Mouse (Mus musculus): ENCODE measurements around the gene Zfp1. TPM values are rescaled to one million over a fixed set of nuclear protein-coding genes. Genes with fewer than 3 reads are reported as not detected.
A peak's percentile ranks its signal among the peaks of the same experiment; 100 is the strongest.

Zfp1 gene
- total RNA-seq (2021): 10 to 100 TPM; 21.9 to 22.7 TPM

- intact Hi-C loops (cut with DNase I): loop anchor here (5.0 kb wide), 1 partner anchor 106 kb away; the partner anchor contains the start of gene Znrf1
- DNase-seq (ENCODE audit: extremely low spot score in 1 of 2, low spot score in 2 of 2): peak; percentile 93 to 96
Measured at GRCm38 (mm10) chr8:111643264-111644141, at the start of gene Zfp1. Gene Zfp1 (plus strand): TSS chr8:111643401.

- intact Hi-C loops (cut with DNase I): no loop called here
- DNase-seq (ENCODE audit: extremely low spot score in 1 of 2, low spot score in 2 of 2): no peak
Measured at GRCm38 (mm10) chr8:111594044-111594840, 49.0 kb upstream of the Zfp1 start.

GRCm38 (mm10) chr8:111594951-111595350 is 48.2 kb upstream of the Zfp1 start:
- intact Hi-C loops (cut with DNase I): no loop called here
- no peak for DNase-seq (ENCODE audit: extremely low spot score in 1 of 2, low spot score in 2 of 2)

GRCm38 (mm10) chr8:111595712-111596484 is 47.3 kb upstream of the Zfp1 start:
- DNase-seq (ENCODE audit: extremely low spot score in 1 of 2, low spot score in 2 of 2): peak in 1 of 2 experiments; percentile 63

GRCm38 (mm10) chr8:111596485-111596821 is 46.7 kb upstream of the Zfp1 start:
- intact Hi-C loops (cut with DNase I): no loop called here
- no peak for DNase-seq (ENCODE audit: extremely low spot score in 1 of 2, low spot score in 2 of 2)

More at GRCm38 (mm10) chr8:111595712-111596484, 47.3 kb upstream of the Zfp1 start:
- intact Hi-C loops (cut with DNase I): no loop called here

- intact Hi-C loops (cut with DNase I): no loop called here
- no peak for DNase-seq (ENCODE audit: extremely low spot score in 1 of 2, low spot score in 2 of 2)
Measured at GRCm38 (mm10) chr8:111597310-111597709, 45.9 kb upstream of the Zfp1 start.

GRCm38 (mm10) chr8:111599707-111600444 is 43.3 kb upstream of the Zfp1 start:
- intact Hi-C loops (cut with DNase I): no loop called here

GRCm38 (mm10) chr8:111602050-111602449 is 41.2 kb upstream of the Zfp1 start:
- DNase-seq (ENCODE audit: extremely low spot score in 1 of 2, low spot score in 2 of 2): no peak
- intact Hi-C loops (cut with DNase I): no loop called here

More at GRCm38 (mm10) chr8:111599707-111600444, 43.3 kb upstream of the Zfp1 start:
- no peak for DNase-seq (ENCODE audit: extremely low spot score in 1 of 2, low spot score in 2 of 2)

- DNase-seq (ENCODE audit: extremely low spot score in 1 of 2, low spot score in 2 of 2): no peak
- intact Hi-C loops (cut with DNase I): no loop called here
Measured at GRCm38 (mm10) chr8:111604986-111605385, 38.2 kb upstream of the Zfp1 start.

- DNase-seq (ENCODE audit: extremely low spot score in 1 of 2, low spot score in 2 of 2): no peak
- intact Hi-C loops (cut with DNase I): no loop called here
Measured at GRCm38 (mm10) chr8:111606961-111607360, 36.2 kb upstream of the Zfp1 start.

GRCm38 (mm10) chr8:111607414-111607813 is 35.8 kb upstream of the Zfp1 start:
- DNase-seq (ENCODE audit: extremely low spot score in 1 of 2, low spot score in 2 of 2): no peak
- intact Hi-C loops (cut with DNase I): no loop called here

- DNase-seq (ENCODE audit: extremely low spot score in 1 of 2, low spot score in 2 of 2): no peak
- intact Hi-C loops (cut with DNase I): no loop called here
Measured at GRCm38 (mm10) chr8:111613181-111613580, 30.0 kb upstream of the Zfp1 start.

GRCm38 (mm10) chr8:111614786-111615701 is 28.2 kb upstream of the Zfp1 start:
- no peak for DNase-seq (ENCODE audit: extremely low spot score in 1 of 2, low spot score in 2 of 2)
- intact Hi-C loops (cut with DNase I): no loop called here

- intact Hi-C loops (cut with DNase I): no loop called here
Measured at GRCm38 (mm10) chr8:111617812-111618211, 25.4 kb upstream of the Zfp1 start.

GRCm38 (mm10) chr8:111618273-111618672 is 24.9 kb upstream of the Zfp1 start:
- intact Hi-C loops (cut with DNase I): no loop called here
- no peak for DNase-seq (ENCODE audit: extremely low spot score in 1 of 2, low spot score in 2 of 2)

More at GRCm38 (mm10) chr8:111617812-111618211, 25.4 kb upstream of the Zfp1 start:
- no peak for DNase-seq (ENCODE audit: extremely low spot score in 1 of 2, low spot score in 2 of 2)

GRCm38 (mm10) chr8:111619936-111620335 is 23.3 kb upstream of the Zfp1 start:
- intact Hi-C loops (cut with DNase I): no loop called here
- DNase-seq (ENCODE audit: extremely low spot score in 1 of 2, low spot score in 2 of 2): peak in 1 of 2 experiments; percentile 53

- intact Hi-C loops (cut with DNase I): no loop called here
- no peak for DNase-seq (ENCODE audit: extremely low spot score in 1 of 2, low spot score in 2 of 2)
Measured at GRCm38 (mm10) chr8:111622104-111622503, 21.1 kb upstream of the Zfp1 start.

Measured in left cerebral cortex, postnatal 10 days (tissue).